Mouse (Mus musculus) midbrain, postnatal 0 days (tissue): Measurements from ENCODE around the gene 1810049J17Rik. TPM values are rescaled to one million over a fixed set of nuclear protein-coding genes. Genes with fewer than 3 reads are reported as not detected.

Experiments
- ATAC-seq: fragments of 200-750 bp; cut with Nextera tagmentation; 2 replicates; pipeline ENCODE4 v1.8.0; 2017; ENCODE audit warnings: moderate number of reproducible peaks, mild to moderate bottlenecking, moderate TSS enrichment, moderate library complexity; ENCODE audit not compliant: low FRiP score
- DNase-seq: peaks from one replicate; pipeline ENCODE4 v3.0.0-alpha.2; 2015; ENCODE audit warnings: low spot score
- H3K27ac ChIP-seq: fragments of 300-500 bp; sonication (generic); 2 replicates; pipeline ENCODE4 v1.5.1; 2014; ENCODE audit warnings: low read depth, mild to moderate bottlenecking, low read length, mixed read lengths
- H3K27me3 ChIP-seq: fragments of 300-500 bp; sonication (generic); 2 replicates; pipeline ENCODE4 v1.6.1; 2014; ENCODE audit warnings: low read length, control low read depth, mixed read lengths; ENCODE audit not compliant: insufficient read depth
- H3K36me3 ChIP-seq: fragments of 300-500 bp; sonication (generic); 2 replicates; pipeline ENCODE4 v1.6.1; 2014; ENCODE audit warnings: low read length, control low read depth, mixed read lengths; ENCODE audit not compliant: insufficient read depth
- H3K4me1 ChIP-seq: fragments of 300-500 bp; sonication (generic); 2 replicates; pipeline ENCODE4 v1.6.1; 2014; ENCODE audit warnings: mild to moderate bottlenecking, control low read depth, antibody characterized with exemption, low read length, mixed read lengths; ENCODE audit not compliant: insufficient read depth
- H3K4me2 ChIP-seq: fragments of 300-500 bp; sonication (generic); 2 replicates; pipeline ENCODE4 v1.6.1; 2014; ENCODE audit warnings: low read depth, mild to moderate bottlenecking, low read length, mixed read lengths; ENCODE audit not compliant: poor library complexity, severe bottlenecking
- H3K4me3 ChIP-seq: fragments of 300-500 bp; sonication (generic); 2 replicates; pipeline ENCODE4 v1.5.1; 2014; ENCODE audit warnings: low read depth, mild to moderate bottlenecking, low read length, moderate library complexity
- H3K9ac ChIP-seq: fragments of 300-500 bp; sonication (generic); replicated peaks from 2 replicates; pipeline ENCODE4 v1.6.1; 2014; ENCODE audit warnings: mild to moderate bottlenecking, low read length, moderate library complexity, mixed read lengths; ENCODE audit not compliant: poor library complexity, severe bottlenecking
- H3K9me3 ChIP-seq: fragments of 300-500 bp; sonication (generic); 2 replicates; pipeline ENCODE4 v1.6.1; 2016; ENCODE audit warnings: low read length, control low read depth
- CTCF ChIP-seq: IDR thresholded peaks from 2 replicates; pipeline ENCODE4 v1.5.1; 2016; ENCODE audit warnings: antibody characterized with exemption, mild to moderate bottlenecking
- WGBS: fragments of 180-500 bp; shearing (Covaris S2); extraction: QIAGEN DNeasy Blood & Tissue Kit; methylation state at CpG from one replicate; pipeline ENCODE4 v1.1.7; 2014; 5-methylcytosine and 5-hydroxymethylcytosine counted together
- polyA plus RNA-seq: library from polyadenylated mRNA; unstranded; fragments of >200 nt; fragmentation: Nextera tagmentation; extraction: Ambion mirVana; gene quantifications from 2 replicates; pipeline ENCODE4 v1.2.1, GENCODE M21; 2015
- total RNA-seq: library from RNA; depleted of rRNA; stranded (reverse); fragments of >200 nt; gene quantifications from 2 replicates; pipeline ENCODE4 v1.2.3, GENCODE M21; 2014

1810049J17Rik gene
- total and polyA plus RNA-seq, 2 experiments from 2014 or later: 0.96 TPM; not detected in 1

DNA sequence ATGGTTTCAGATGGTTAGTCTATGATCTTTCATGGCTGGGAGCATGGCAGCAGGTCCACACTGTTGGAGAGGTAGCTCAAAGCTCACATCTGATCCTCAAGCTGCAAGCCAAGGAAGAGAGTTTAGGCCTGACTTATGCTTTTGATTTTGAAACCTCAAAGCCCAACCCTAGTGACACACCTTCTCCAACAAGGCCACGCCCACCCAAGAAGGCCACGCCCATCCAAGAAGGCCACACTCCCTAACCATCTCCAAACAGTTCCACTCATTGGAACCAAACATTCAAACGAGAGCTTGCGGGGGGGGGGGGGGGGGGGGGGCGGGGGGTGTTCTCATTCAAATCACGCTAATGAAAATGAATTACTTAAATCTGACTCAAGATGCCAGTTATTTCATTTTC, 19.9 kb downstream of the 1810049J17Rik start:
- H3K4me3 ChIP-seq: no peak overlapping the region
- no peak overlapping the region for H3K9ac ChIP-seq
- 74% methylated on average over 5 of the region's 6 CpGs for WGBS
- no peaks in the 10 kb centered on the region for H3K4me1 ChIP-seq
- no peak for ATAC-seq
- no peaks in the 10 kb centered on the region for H3K9me3 ChIP-seq
- no peaks in the 10 kb centered on the region for H3K36me3 ChIP-seq
- H3K4me2 ChIP-seq: no peak overlapping the region
- no peak for DNase-seq
- no peak overlapping the region for H3K27ac ChIP-seq
- H3K27me3 ChIP-seq: no peaks in the 10 kb centered on the region
- no peak for TF ChIP-seq CTCF

- DNase-seq (no peak), ATAC-seq (no peak)
- H3K9me3 ChIP-seq: no peaks in the 10 kb centered on the region
- WGBS: 82% methylated on average over 7 of the region's 7 CpGs
- no peaks in the 10 kb centered on the region for H3K27me3 ChIP-seq
- no peak overlapping the region for H3K4me3 ChIP-seq
- H3K27ac ChIP-seq: no peak overlapping the region
- no peaks in the 10 kb centered on the region for H3K36me3 ChIP-seq
- no peak for TF ChIP-seq CTCF
- H3K9ac ChIP-seq: no peak overlapping the region
- no peak overlapping the region for H3K4me2 ChIP-seq
- H3K4me1 ChIP-seq: no peaks in the 10 kb centered on the region
Measured at GRCm38 (mm10) chr15:12298231-12298737, 23.4 kb downstream of the 1810049J17Rik start.

DNA sequence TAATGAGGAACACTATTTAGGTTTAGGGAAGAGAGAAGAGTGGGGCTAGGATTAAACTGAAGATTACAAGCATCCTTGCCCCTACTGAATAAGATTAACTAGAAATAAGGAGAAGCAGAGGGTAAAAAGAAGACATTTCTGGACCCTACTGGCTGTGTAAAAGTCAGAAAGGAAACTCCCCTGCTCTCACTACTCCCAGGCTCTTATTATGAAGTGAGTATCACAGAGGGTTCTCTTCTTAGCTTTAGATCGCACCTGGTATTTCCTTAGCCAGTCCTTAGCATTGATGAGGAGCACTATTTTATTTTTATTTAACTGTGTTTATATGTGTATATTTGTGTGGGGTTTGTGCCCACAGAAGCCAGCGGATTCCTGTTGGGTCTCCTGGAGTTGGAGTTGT, 25.5 kb downstream of the 1810049J17Rik start:
- Histone ChIP-seq H3K9me3 (no peaks in the 10 kb centered on the region), H3K27me3 (no peaks in the 10 kb centered on the region), H3K4me2 (no peak overlapping the region), H3K27ac (no peak overlapping the region), H3K4me3 (no peak overlapping the region), H3K4me1 (no peaks in the 10 kb centered on the region), H3K36me3 (no peaks in the 10 kb centered on the region), H3K9ac (no peak overlapping the region)
- no peak for ATAC-seq
- no peak for DNase-seq
- no peak for TF ChIP-seq CTCF
- WGBS: 52% methylated on average over 2 of the region's 2 CpGs

DNA sequence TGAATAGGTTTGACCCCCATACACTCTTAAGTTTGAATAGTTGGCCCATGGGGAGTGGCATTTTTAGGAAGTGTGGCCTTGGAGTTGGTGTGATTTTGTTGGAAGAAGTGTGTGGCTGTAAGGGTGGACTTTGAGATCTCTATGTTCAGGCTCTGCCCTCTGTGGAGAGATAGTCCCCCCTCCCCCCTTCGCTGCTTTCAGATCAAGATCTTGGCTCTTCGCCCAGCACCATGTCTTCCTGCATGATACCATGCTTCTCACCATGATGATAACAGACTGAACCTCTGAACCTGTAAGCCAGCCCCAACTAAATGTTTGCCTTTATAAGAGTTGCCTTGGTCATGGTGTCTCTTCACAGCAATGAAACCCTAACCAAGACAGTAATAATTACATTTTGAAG, 29.9 kb downstream of the 1810049J17Rik start:
- no peak for ATAC-seq

DNA sequence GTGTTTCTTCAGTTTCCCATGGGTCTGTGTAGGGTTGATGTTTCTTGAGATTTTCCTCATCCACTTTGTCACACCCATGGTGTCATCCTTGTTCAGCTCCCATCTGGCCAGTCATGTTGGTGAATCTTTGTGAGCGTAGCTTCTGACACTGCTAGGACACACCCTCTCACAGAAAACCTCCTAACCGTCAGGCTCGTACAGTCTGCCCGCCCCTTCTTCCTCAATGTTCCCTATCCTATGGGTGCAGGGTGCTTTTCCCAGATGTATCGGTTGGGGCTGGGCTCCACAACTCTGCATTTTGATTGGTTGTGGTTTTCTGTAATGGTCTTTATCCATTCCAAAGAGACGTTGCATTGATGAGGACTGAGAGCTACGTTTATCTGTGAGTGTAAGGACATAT, 31.4 kb downstream of the 1810049J17Rik start:
- no peak overlapping the region for H3K4me3 ChIP-seq
- no peak overlapping the region for H3K9ac ChIP-seq
- no peaks in the 10 kb centered on the region for H3K36me3 ChIP-seq
- no peak for TF ChIP-seq CTCF
- H3K9me3 ChIP-seq: no peaks in the 10 kb centered on the region
- no peak overlapping the region for H3K4me2 ChIP-seq
- DNase-seq (no peak), ATAC-seq (no peak)
- 84% methylated on average over 7 of the region's 7 CpGs for WGBS
- no peak overlapping the region for H3K27ac ChIP-seq
- H3K4me1 ChIP-seq: no peaks in the 10 kb centered on the region
- no peaks in the 10 kb centered on the region for H3K27me3 ChIP-seq

More for the DNA sequence above, 29.9 kb downstream of the 1810049J17Rik start:
- Histone ChIP-seq H3K27ac (no peak overlapping the region), H3K9ac (no peak overlapping the region), H3K27me3 (no peaks in the 10 kb centered on the region), H3K4me2 (no peak overlapping the region), H3K4me1 (no peaks in the 10 kb centered on the region), H3K36me3 (no peaks in the 10 kb centered on the region), H3K9me3 (no peaks in the 10 kb centered on the region), H3K4me3 (no peak overlapping the region)
- TF ChIP-seq CTCF: no peak
- WGBS: 90% methylated on average over 2 of the region's 2 CpGs
- no peak for DNase-seq

DNA sequence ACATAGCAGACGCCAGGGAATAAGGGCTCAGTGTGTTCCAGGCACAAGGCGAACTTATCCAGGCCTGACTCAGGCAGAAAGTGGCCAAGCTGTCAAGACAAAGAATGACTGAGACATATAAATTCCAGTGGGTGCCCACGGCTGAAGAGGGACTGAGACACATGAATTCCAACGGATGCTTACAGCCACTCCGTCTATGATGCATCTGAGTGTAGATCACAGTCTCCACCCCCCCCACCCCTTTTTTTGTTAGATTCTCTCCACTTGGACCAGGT, 36.2 kb downstream of the 1810049J17Rik start:
- Histone ChIP-seq H3K4me3 (no peak overlapping the region), H3K4me1 (no peaks in the 10 kb centered on the region), H3K4me2 (no peak overlapping the region), H3K27me3 (no peaks in the 10 kb centered on the region), H3K36me3 (no peaks in the 10 kb centered on the region), H3K9me3 (no peaks in the 10 kb centered on the region), H3K9ac (no peak overlapping the region), H3K27ac (no peak overlapping the region)
- WGBS: 77% methylated on average over 5 of the region's 5 CpGs
- TF ChIP-seq CTCF: no peak
- DNase-seq (no peak), ATAC-seq (no peak)
